Mouse (Mus musculus) splenic B cell, adult 2 months (primary cell): ENCODE results near the gene Tead3.
A peak's percentile ranks its signal among the peaks of the same experiment; 100 is the strongest.

Experiments
- DNase-seq: peaks from one replicate; pipeline ENCODE4 v3.0.0-alpha.2; 2011; ENCODE audit warnings: low read depth, low spot score
- H3K27me3 ChIP-seq: 2 replicates; pipeline ENCODE4 v1.6.1; 2012; ENCODE audit warnings: mild to moderate bottlenecking, low read length, moderate library complexity, mixed read lengths; ENCODE audit not compliant: control insufficient read depth, poor library complexity, insufficient read depth, severe bottlenecking
- H3K36me3 ChIP-seq: 2 replicates; pipeline ENCODE4 v1.6.1; 2012; ENCODE audit warnings: mild to moderate bottlenecking, low read length, moderate library complexity, mixed read lengths; ENCODE audit not compliant: control insufficient read depth, poor library complexity, insufficient read depth, severe bottlenecking

Tead3 gene

DNA sequence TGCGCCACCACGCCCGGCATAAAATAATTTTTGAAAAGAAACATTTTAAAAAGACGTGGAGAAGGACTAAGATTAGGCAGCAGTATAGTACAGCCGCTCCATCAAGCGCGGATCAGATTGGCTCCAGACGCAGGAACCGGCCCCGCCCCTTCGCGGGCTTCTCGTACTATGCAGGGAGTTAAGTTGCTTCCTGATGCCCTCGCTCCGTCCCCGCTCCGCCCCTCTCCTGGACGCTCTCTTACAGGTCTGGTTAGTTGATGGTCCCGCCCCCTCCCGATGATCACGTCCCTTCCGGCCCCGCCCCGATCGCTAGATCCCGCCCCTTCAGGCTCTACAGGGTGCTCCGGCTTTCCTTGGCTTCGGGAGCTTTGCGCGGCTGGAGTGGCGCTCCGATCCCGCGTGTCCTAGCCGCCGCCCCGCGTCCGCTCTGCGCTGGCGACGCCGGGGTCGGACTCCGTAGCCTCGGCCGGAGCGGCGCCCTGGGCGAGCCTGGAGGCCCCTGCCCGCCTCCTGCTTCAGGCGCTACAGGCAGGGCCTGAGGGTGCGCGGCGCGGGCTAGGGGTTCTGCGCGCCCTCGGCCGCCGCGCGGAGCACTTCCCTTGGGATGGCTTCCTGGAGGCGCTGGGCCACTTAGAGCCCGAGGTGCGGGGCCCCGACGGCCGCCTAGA is 37.3 kb downstream of the Tead3 start, which contains the start of gene Fance:
Gene Fance (plus strand): TSS at position 308 of the 668 bp plus-strand sequence.
- H3K27me3 ChIP-seq: no peaks in the 10 kb centered on the region
- peaks cover 5% of the 10 kb centered on the region for H3K36me3 ChIP-seq
- peak; percentile 99 for DNase-seq

DNA sequence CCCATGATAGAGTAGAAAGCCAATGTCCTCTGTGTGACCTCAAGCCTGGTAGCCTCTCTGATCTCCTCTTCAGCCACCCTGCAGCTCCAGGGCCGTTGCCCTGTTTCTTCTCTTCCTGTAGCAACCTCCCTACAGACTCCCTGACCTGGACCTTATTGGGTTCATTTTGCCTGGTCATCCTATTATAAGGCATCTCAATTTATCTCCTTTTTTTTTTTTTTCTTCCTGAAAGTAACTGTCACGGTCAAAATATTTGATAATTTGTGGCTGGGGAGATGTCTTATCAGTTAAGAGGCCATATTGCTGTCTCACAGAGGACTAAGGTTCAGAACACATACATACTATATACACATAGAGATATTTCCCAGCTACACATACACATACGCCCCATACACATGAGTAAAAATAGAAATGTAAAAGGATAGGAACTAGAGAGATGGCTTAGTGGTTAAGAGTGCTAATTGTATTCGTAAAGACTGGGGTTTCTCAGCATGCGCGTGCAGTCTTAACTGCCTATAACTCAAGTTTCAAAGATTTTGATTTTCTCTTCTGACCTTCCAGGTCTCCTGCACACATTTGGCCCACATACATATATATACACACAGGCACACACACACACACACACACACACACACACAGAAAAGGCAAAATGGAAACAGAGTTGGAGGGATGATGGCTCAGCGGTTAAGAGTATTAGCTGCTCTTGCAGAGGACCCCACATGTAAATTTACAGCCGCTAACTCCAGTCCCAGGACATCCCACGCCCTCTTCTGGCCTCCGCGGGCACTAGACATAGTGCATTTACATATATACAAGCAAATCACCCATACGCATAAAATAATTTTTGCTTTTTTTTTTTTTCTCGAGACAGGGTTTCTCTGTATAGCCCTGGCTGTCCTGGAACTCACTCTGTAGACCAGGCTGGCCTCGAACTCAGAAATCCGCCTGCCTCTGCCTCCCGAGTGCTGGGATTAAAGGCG is 38.1 kb downstream of the Tead3 start:
- DNase-seq: peak; percentile 77
- H3K36me3 ChIP-seq: peaks cover 2% of the 10 kb centered on the region
- no peaks in the 10 kb centered on the region for H3K27me3 ChIP-seq

DNA sequence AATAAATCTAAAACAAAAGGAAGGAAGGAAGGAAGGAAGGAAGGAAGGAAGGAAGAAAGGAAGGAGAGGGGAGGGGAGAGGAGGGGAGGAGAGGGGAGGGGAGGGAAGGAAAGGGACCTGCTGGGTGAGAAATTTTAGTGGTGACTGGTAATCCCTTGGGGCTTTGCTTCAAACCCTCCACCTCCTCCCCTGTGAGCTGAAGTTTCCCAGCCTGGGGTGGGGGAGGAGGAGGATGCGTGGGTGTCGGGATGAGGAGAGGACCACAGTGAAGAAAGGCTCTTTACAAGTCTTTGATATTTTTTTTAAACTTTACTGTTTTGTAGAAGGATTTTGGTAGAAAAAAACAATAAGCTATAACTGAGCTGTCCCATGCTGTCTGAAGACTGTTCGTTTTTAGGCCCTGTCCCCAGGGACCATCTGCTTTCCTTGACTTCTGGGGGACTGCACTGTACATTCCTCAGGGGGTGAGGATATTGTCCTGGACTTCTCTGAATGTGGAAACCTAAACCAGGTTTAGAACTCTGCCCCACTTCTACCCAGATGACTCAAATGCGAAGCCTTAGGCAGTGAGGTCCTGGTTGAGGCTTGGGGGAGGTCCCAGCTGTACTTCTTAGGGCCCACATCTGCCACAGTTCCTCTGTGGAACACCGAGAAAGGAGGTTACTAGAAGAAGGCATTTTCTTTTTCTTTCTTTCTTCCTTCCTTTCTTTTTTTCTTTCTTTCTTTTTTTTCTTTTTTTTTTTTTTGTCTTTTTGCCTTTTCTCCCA is 39.1 kb downstream of the Tead3 start:
- H3K27me3 ChIP-seq: no peaks in the 10 kb centered on the region
- H3K36me3 ChIP-seq: no peaks in the 10 kb centered on the region; the same call in none of the 2 replicates
- no peak for DNase-seq

DNA sequence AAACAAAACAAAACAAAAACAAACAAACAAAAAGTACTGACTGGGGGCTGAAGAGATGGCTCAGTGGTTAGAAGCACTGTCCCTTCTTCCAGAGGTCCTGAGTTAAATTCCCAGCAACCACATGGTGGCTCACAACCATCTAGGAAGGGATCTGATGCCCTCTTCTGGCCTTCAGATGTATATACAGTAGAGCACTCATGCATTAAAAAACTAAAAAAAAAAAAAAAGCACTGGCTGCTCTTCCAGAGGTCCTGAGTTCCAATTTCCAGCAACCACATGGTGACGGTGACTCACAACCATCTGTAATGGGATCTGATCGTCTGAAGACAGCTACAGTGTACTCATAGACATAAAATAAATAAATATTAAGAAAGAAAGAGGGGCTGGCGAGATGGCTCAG is 39.8 kb downstream of the Tead3 start:
- Histone ChIP-seq H3K27me3 (no peaks in the 10 kb centered on the region), H3K36me3 (no peaks in the 10 kb centered on the region; the same call in 1 of the 2 replicates)
- DNase-seq: peak; percentile 35

DNA sequence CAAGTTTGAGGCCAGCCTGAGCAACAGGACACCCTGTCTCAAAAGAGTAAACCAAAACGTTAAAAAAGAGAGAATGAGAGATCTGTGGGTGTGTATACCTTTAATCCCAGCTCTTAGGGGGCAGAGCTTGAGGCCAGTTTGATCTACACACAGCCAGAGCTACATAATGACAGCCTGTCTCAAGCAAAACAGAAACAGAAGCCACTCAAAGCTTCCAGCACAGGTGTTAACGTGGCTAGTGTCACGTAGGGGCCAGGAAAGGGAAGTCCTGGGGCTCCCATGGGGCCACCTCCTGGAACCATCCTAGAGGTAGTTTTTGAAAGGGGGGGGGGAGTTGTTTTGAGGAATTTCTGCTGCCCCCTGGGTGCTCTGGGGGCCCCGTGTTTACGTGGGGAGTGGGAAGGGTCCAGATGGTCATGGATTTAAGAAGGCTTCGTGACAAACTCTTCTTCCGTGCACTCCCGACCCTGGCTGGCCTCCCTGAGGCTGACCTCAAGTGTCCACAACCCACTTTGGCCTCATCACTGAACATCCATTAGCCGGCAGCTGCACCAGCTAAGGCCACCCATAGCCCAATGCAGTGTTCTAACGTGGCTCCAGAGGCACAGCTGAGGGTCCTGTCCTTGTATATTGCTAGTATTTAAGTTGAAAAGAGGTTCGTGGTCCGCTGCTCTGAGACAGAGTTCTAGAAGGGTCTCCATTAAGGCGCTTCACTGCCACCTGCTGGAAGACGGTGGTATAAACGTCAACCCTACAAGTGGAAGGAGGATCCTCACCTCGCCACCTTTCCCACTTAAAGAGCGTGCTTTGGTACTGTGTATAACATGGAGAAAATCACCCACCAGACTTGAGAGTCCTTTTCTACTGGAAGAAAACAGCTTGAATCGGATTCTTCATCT is 42.1 kb downstream of the Tead3 start:
- no peaks in the 10 kb centered on the region; the same call in 1 of the 2 replicates for H3K36me3 ChIP-seq

DNA sequence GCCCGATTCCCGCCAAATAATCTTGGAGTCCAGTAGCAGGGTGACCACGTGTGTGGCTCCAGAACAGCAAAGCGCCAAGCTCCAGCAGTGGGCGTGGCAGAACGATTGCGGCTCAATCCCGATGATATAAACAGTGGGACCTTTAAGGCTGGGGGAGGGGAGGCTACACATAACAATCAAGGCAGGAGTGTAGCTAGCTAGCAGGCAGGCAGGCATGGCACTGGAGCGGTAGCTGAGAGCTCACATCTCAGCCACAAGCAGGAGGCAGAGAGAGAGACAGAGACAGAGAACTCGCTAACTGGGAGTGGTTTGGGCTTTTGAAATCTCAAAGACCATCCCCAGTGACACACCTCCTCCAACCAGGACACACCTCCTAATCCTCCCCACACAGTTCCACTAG is 45.4 kb downstream of the Tead3 start:
- Histone ChIP-seq H3K27me3 (no peaks in the 10 kb centered on the region), H3K36me3 (no peaks in the 10 kb centered on the region; the same call in 1 of the 2 replicates)
- no peak for DNase-seq

More for the DNA sequence above, 42.1 kb downstream of the Tead3 start:
- H3K27me3 ChIP-seq: no peaks in the 10 kb centered on the region
- peak; percentile 93 for DNase-seq

DNA sequence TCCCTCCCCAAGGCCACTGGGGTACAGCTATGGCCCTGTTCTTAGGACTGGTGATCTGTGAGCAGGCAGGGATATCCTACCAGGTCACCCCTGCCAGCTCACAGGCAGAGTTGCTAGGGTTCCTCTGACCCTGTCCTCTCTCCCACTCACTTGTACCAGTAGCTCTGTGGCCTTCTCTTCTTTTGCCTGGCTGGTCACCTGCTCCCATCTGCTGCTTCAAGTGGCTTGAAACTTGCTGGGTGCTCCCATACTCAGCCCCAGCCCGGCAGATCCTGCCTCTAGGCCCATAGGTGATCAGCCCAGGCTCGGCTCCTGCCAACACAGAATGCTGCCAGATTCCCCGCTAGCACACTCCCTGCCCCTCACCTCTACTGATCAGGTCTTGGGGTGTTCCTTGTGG is 49.8 kb downstream of the Tead3 start:
- no peaks in the 10 kb centered on the region for H3K27me3 ChIP-seq
- DNase-seq: no peak
- H3K36me3 ChIP-seq: peaks cover 3% of the 10 kb centered on the region; the same call in 1 of the 2 replicates

DNA sequence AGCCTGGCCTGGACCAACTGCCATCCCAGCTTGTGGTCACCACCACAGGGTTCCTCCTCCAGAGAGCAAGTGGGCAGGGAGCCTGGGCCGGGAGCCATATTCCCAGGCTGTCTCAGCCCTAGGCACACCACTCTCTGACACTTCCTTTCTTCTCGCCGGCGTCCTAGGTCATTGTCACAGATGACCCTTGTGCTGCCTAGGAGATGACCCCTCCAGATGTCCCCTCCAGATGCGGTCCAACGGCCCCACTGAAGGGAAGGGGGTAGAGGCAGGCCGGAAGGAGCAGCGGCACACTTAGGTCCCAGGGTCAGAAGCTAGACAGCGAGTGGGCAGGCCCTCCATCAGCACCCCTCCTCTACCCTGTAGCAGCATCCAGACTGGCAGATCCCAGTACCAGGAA is 50.3 kb downstream of the Tead3 start:
- no peaks in the 10 kb centered on the region for H3K27me3 ChIP-seq
- H3K36me3 ChIP-seq: peaks cover 3% of the 10 kb centered on the region; the same call in 1 of the 2 replicates
- DNase-seq: no peak

DNA sequence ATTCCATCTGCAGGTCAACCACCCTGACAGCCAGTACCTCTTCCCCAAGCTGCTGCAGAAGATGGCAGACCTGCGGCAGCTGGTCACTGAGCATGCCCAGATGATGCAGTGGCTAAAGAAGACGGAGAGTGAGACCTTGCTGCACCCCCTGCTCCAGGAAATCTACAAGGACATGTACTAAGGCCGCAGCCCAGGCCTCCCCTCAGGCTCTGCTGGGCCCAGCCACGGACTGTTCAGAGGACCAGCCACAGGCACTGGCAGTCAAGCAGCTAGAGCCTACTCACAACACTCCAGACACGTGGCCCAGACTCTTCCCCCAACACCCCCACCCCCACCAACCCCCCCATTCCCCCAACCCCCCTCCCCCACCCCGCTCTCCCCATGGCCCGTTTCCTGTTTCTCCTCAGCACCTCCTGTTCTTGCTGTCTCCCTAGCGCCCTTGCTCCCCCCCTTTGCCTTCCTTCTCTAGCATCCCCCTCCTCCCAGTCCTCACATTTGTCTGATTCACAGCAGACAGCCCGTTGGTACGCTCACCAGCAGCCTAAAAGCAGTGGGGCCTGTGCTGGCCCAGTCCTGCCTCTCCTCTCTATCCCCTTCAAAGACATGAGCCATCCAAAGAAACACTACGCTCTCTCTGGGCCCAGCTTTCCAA is 50.8 kb downstream of the Tead3 start:
- no peak for DNase-seq
- no peaks in the 10 kb centered on the region for H3K27me3 ChIP-seq

DNA sequence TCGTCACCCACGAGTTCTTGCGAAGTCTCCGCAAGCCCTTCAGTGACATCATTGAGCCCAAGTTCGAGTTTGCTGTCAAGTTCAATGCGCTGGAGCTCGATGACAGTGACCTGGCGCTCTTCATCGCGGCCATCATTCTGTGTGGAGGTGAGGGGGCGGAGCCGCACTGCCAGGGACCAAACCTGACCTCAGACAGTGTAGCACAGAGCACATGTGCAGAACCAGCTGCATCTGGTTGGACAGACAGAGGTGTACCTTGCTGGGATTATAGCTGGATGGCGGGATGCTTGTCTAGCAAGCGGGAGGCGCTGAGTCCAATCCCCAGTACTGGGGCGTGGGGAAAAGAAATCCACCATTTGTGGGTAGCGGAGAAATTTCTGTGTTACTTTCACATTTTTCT is 51.7 kb downstream of the Tead3 start:
- Histone ChIP-seq H3K27me3 (no peaks in the 10 kb centered on the region), H3K36me3 (peaks cover 3% of the 10 kb centered on the region; the same call in 1 of the 2 replicates)
- no peak for DNase-seq

More for the DNA sequence above, 50.8 kb downstream of the Tead3 start:
- peaks cover 3% of the 10 kb centered on the region; the same call in 1 of the 2 replicates for H3K36me3 ChIP-seq

DNA sequence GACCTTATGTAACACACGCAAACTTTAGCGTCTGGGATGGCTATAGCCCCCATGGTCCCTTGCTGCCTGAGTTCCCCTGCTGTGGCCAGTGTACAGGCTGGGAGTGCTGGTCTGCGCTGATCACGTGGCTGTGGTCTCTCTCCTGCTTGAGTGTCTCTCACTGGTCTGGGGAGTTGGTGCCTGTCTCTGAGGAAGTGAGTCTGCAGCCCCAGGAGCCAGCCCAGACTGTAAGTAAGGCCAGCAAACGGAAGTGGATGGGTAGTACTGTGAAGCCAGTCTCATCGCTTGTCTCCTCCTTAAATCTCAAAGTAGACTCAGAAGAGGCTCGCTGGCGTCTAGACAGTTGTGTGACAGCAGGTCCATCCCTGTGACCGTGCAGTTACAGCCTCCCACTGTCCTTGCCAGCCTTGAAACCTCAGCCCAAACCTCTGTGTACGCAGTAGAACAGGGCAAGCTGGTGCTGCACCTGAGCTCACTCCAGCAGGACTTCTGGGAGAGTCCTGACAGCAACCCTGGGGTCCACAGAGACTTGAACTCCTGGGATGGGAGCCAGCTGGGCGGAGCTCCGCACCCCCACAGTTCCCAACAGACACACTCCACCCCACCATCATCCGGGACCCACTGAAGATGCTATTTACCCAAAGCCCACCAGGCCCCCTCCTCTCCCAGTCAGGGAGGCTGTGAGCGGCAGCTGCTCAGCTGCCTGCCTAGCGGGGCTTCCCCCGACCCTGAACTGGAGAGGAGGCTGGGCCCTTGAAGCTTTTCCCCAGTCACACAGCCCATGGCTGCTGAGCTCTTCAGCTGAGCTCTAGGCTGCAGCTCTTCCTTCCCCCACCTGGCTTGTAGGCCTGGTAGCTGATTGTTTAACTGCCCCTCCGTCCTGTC is 55.9 kb downstream of the Tead3 start:
- Histone ChIP-seq H3K36me3 (peaks cover 5% of the 10 kb centered on the region), H3K27me3 (no peaks in the 10 kb centered on the region)
- peak; percentile 26 for DNase-seq

DNA sequence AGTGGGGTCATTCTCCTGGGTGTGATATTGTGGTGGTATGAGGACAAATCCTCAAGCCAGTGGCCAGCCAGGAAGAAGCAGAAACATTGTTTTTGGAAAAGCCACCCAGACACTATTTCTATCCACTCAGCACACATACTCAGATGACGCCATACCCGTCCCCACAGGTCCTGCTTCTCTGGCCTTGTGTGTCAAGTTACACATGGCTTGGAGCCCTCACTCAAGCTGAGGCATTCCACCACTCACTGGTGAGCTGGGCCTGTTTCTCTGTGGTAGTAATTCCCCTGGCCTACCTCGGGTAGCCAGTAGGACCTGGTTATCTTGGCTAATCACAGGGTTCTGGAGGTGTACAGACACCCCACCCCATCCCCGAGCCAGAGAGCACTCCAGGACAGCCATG is 56.9 kb downstream of the Tead3 start:
- Histone ChIP-seq H3K36me3 (peaks cover 2% of the 10 kb centered on the region; the same call in 1 of the 2 replicates), H3K27me3 (no peaks in the 10 kb centered on the region)
- no peak for DNase-seq
